Mouse (Mus musculus) CH12.LX (cell line): ENCODE results near the gene Adprhl2. TPM values are rescaled to one million over a fixed set of nuclear protein-coding genes. Genes with fewer than 3 reads are reported as not detected.

Experiments used
- DNase-seq: peaks from one replicate; pipeline ENCODE4 v3.0.0-alpha.2; 2013; ENCODE audit errors: extremely low read depth
- H3K27ac ChIP-seq: 2 replicates; pipeline ENCODE4 v1.5.1; 2012; ENCODE audit warnings: low read depth, mild to moderate bottlenecking, control low read depth, moderate library complexity; ENCODE audit not compliant: insufficient read depth
- H3K27me3 ChIP-seq: replicated peaks from 2 replicates; pipeline ENCODE3; 2012; ENCODE audit warnings: inconsistent platforms
- H3K36me3 ChIP-seq, 2 experiments: replicated peaks in 1 of 2; 2 replicates each; pipeline versions ENCODE3 to v1.6.1; 2012; ENCODE audit warnings: inconsistent platforms in 1 of 2, low read length in 1 of 2, mild to moderate bottlenecking in 1 of 2, mixed read lengths in 1 of 2, moderate library complexity in 1 of 2; ENCODE audit not compliant: control insufficient read depth in 1 of 2, insufficient read depth in 1 of 2
- H3K4me1 ChIP-seq, 2 experiments: 2 replicates each; pipeline ENCODE4 v1.6.1; 2012; ENCODE audit warnings: inconsistent platforms in 1 of 2, moderate library complexity in 1 of 2; ENCODE audit not compliant: insufficient read depth in 2 of 2, control insufficient read depth in 1 of 2
- H3K4me2 ChIP-seq: 2 replicates; pipeline ENCODE4 v1.6.1; 2012; ENCODE audit warnings: low read depth, mild to moderate bottlenecking, control low read depth; ENCODE audit not compliant: poor library complexity, insufficient read depth, severe bottlenecking
- H3K4me3 ChIP-seq, 3 experiments: fragments of 150-350 bp in 1 of 3; sonication (generic) in 1 of 3; replicated peaks in 1 of 3; 2 replicates each; pipeline versions ENCODE3 to v1.5.1; 2011 to 2012; ENCODE audit warnings: low read depth in 2 of 3, low read length in 2 of 3, mild to moderate bottlenecking in 2 of 3, moderate library complexity in 2 of 3, control low read depth in 1 of 3, improper control_type of control experiment in 1 of 3, inconsistent platforms in 1 of 3, mixed read lengths in 1 of 3; ENCODE audit not compliant: poor library complexity in 1 of 3
- H3K79me2 ChIP-seq: replicated peaks from 2 replicates; pipeline ENCODE4 v1.6.1; 2012; ENCODE audit warnings: mild to moderate bottlenecking, moderate library complexity; ENCODE audit not compliant: control insufficient read depth, poor library complexity, insufficient read depth, severe bottlenecking; ENCODE audit errors: extremely low read depth
- H3K9ac ChIP-seq: 2 replicates; pipeline ENCODE4 v1.6.1; 2012; ENCODE audit warnings: low read depth, mild to moderate bottlenecking, control low read depth, moderate library complexity; ENCODE audit not compliant: insufficient read depth
- H3K9me3 ChIP-seq: replicated peaks from 2 replicates; pipeline ENCODE3; 2012; ENCODE audit warnings: low read length, inconsistent platforms, mixed read lengths
- BHLHE40 ChIP-seq: IDR thresholded peaks from 2 replicates; pipeline ENCODE4 v1.6.1; 2011; ENCODE audit warnings: mild to moderate bottlenecking, low read depth, low read length, improper control_type of control experiment
- CHD1 ChIP-seq: IDR thresholded peaks from 2 replicates; pipeline ENCODE4 v1.6.1; 2012; ENCODE audit warnings: low read depth, low read length, improper control_type of control experiment, inconsistent platforms
- EP300 ChIP-seq: IDR thresholded peaks from 2 replicates; pipeline ENCODE4 v1.6.1; 2011; ENCODE audit warnings: low read length, improper control_type of control experiment
- ETS1 ChIP-seq: conservative IDR thresholded peaks from 2 replicates; pipeline ENCODE4 v1.6.1; 2012; ENCODE audit warnings: low read depth, mild to moderate bottlenecking, inconsistent platforms, low read length, improper control_type of control experiment, moderate library complexity
- HCFC1 ChIP-seq: IDR thresholded peaks from 2 replicates; pipeline ENCODE4 v1.6.1; 2012; ENCODE audit warnings: low read depth, mild to moderate bottlenecking, inconsistent platforms, low read length, improper control_type of control experiment
- KAT2A ChIP-seq: IDR thresholded peaks from 2 replicates; pipeline ENCODE4 v1.6.1; 2012; ENCODE audit warnings: low read length, improper control_type of control experiment, inconsistent platforms; ENCODE audit not compliant: insufficient replicate concordance
- MAFK ChIP-seq: IDR thresholded peaks from 2 replicates; pipeline ENCODE4 v1.6.1; 2011; ENCODE audit warnings: low read length, improper control_type of control experiment; ENCODE audit not compliant: insufficient replicate concordance
- MAX ChIP-seq: IDR thresholded peaks from 2 replicates; pipeline ENCODE4 v1.6.1; 2011; ENCODE audit warnings: low read length, improper control_type of control experiment
- MAZ ChIP-seq: IDR thresholded peaks from 2 replicates; pipeline ENCODE4 v1.6.1; 2012; ENCODE audit warnings: low read depth, mild to moderate bottlenecking, inconsistent platforms, low read length, improper control_type of control experiment, moderate library complexity
- MXI1 ChIP-seq: IDR thresholded peaks from 2 replicates; pipeline ENCODE4 v1.6.1; 2011; ENCODE audit warnings: mild to moderate bottlenecking, low read depth, low read length, improper control_type of control experiment
- NRF1 ChIP-seq: IDR thresholded peaks from 2 replicates; pipeline ENCODE4 v1.6.1; 2014; ENCODE audit warnings: low read depth, mild to moderate bottlenecking, inconsistent platforms, low read length, improper control_type of control experiment, moderate library complexity
- PAX5 ChIP-seq: IDR thresholded peaks from 2 replicates; pipeline ENCODE4 v1.6.1; 2012; ENCODE audit warnings: low read length, inconsistent platforms, mixed read lengths
- POLR2A ChIP-seq: IDR thresholded peaks from 2 replicates; pipeline ENCODE4 v1.6.1; 2011; ENCODE audit warnings: low read depth, mild to moderate bottlenecking, improper control_type of control experiment, low read length
- POLR2AphosphoS2 ChIP-seq: IDR thresholded peaks from 2 replicates; pipeline ENCODE4 v1.6.1; 2011; ENCODE audit warnings: low read depth, low read length, improper control_type of control experiment
- RAD21 ChIP-seq: IDR thresholded peaks from 2 replicates; pipeline ENCODE4 v1.6.1; 2011; ENCODE audit warnings: low read depth, mild to moderate bottlenecking, low read length, improper control_type of control experiment, moderate library complexity
- SIN3A ChIP-seq: IDR thresholded peaks from 2 replicates; pipeline ENCODE4 v1.6.1; 2012; ENCODE audit warnings: low read length, improper control_type of control experiment, inconsistent platforms
- SMC3 ChIP-seq: IDR thresholded peaks from 2 replicates; pipeline ENCODE4 v1.6.1; 2011; ENCODE audit warnings: low read depth, low read length, improper control_type of control experiment
- UBTF ChIP-seq: IDR thresholded peaks from 2 replicates; pipeline ENCODE4 v1.6.1; 2012; ENCODE audit warnings: low read depth, mild to moderate bottlenecking, inconsistent platforms, low read length, improper control_type of control experiment, moderate library complexity
- ZC3H11A ChIP-seq: IDR thresholded peaks from 2 replicates; pipeline ENCODE4 v1.6.1; 2012; ENCODE audit warnings: low read depth, mild to moderate bottlenecking, inconsistent platforms, low read length, improper control_type of control experiment
- ZMIZ1 ChIP-seq: IDR thresholded peaks from 2 replicates; pipeline ENCODE4 v1.6.1; 2012; ENCODE audit warnings: low read depth, mild to moderate bottlenecking, inconsistent platforms, low read length, improper control_type of control experiment
- dilution Hi-C: fragments of 300-500 bp; cut with MboI; formaldehyde crosslinking; loops from 2 replicates; pipeline ENCODE4 v1.14.3; 2020; ENCODE audit warnings: low sequenced_read_pairs; ENCODE audit not compliant: extremely low pct_unique_long_range_greater_than_20kb, extremely low pct_ligation_motif_present
- in situ Hi-C: fragments of 300-500 bp; cut with MboI; formaldehyde crosslinking; loops from 3 replicates; pipeline ENCODE4 v1.14.3; 2019; ENCODE audit warnings: low sequenced_read_pairs, low pct_ligation_motif_present, low pct_unique_long_range_greater_than_20kb, mixed read lengths
- polyA plus RNA-seq: library from polyadenylated mRNA; unstranded; fragments of >175 nt; gene quantifications from 2 replicates; pipeline ENCODE4 v1.2.1, GENCODE M21; 2012; ENCODE audit warnings: low read depth; ENCODE audit not compliant: insufficient read length
- total RNA-seq, 2 experiments: library from RNA; depleted of rRNA; stranded (reverse); fragments of 300-350 nt in 1 of 2; fragments of >200 nt in 1 of 2; gene quantifications; 2 replicates each; pipeline ENCODE4 v1.2.3; 2012 to 2014

The Adprhl2 gene
- total and polyA plus RNA-seq, 3 experiments, result 52.0 to 68.5 (median 59.7) TPM

GRCm38 (mm10) chr4:126325281-126325861 lies 3.9 kb upstream of the Adprhl2 start, which contains the start of gene Tekt2:
Gene Tekt2, minus strand, starts transcription at chr4:126325688.
- no peak for TF ChIP-seq HCFC1
- no peak for TF ChIP-seq MAX
- TF ChIP-seq BHLHE40, result no peak
- TF ChIP-seq PAX5, result no peak
- TF ChIP-seq ZMIZ1, result no peak
- no peak for TF ChIP-seq SMC3
- no peak for TF ChIP-seq EP300
- TF ChIP-seq, all 38 proteins: peak for 0
- no peaks in the 10 kb centered on the region for H3K27me3 ChIP-seq
- no peak for DNase-seq
- H3K4me1 ChIP-seq, result peaks cover 0 to 18% of the 10 kb centered on the region in 2 experiments; a peak in 3 of 4 replicates
- in situ Hi-C loops, result loop anchor here (5.0 kb wide), 1 partner anchor 217 kb away; no protein-coding TSS in a partner anchor
- no peak within 1 kb of the TSS for H3K9ac ChIP-seq
- peaks cover 0 to 9% of the 10 kb centered on the region in 2 experiments for H3K36me3 ChIP-seq
- peaks cover 8% of the 10 kb centered on the region for H3K79me2 ChIP-seq
- dilution Hi-C loops, result no loop called here
- no peak within 1 kb of the TSS for H3K4me3 ChIP-seq
- no peak within 1 kb of the TSS for H3K27ac ChIP-seq
- no peak within 1 kb of the TSS for H3K4me2 ChIP-seq
- no peaks in the 10 kb centered on the region for H3K9me3 ChIP-seq

DNA sequence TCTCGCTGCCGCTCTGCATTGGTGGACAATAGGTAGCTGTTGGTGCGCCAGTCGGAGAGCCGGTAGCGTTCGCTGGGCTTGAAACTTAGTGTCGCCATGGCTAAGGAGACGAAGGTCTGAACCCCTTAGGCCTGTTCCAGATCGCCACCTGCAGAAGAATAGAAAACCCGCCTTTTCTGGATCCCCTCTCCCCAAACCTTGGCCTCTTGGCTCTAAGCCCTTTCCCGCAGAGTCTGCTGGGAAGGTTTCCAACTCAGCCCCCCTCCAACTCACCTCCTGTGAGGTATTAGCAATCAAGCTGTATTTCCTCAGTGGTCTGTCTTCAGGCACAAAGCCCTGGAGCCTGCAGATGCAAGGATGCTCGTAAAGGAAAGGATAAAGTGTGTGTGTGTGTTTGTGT lies 3.4 kb upstream of the Adprhl2 start:
- H3K9me3 ChIP-seq, result no peaks in the 10 kb centered on the region
- TF ChIP-seq NRF1 (no peak), SMC3 (no peak), POLR2A (no peak), RAD21 (no peak), CHD1 (no peak), MXI1 (no peak), KAT2A (no peak), MAZ (no peak), ZC3H11A (no peak), POLR2AphosphoS2 (no peak), ETS1 (no peak), UBTF (no peak), SIN3A (no peak), HCFC1 (no peak), ZMIZ1 (no peak), MAFK (no peak)
- no peaks in the 10 kb centered on the region for H3K27me3 ChIP-seq
- H3K79me2 ChIP-seq, result peaks cover 12% of the 10 kb centered on the region
- no peak overlapping the region for H3K27ac ChIP-seq
- no peak for DNase-seq
- H3K4me3 ChIP-seq, result no peak overlapping the region
- H3K36me3 ChIP-seq, result peaks cover 0 to 11% of the 10 kb centered on the region in 2 experiments
- no peak overlapping the region for H3K9ac ChIP-seq
- in situ Hi-C loops, result loop anchor here (5.0 kb wide), 1 partner anchor 217 kb away; no protein-coding TSS in a partner anchor
- no peak overlapping the region for H3K4me2 ChIP-seq
- peaks cover 2 to 23% of the 10 kb centered on the region in 2 experiments; a peak in 3 of 4 replicates for H3K4me1 ChIP-seq
- dilution Hi-C loops, result no loop called here
